Mouse (Mus musculus): ENCODE results near the gene 4931409K22Rik. TPM values are rescaled to one million over a fixed set of nuclear protein-coding genes. Genes with fewer than 3 reads are reported as not detected.

Gene 4931409K22Rik
- polyA plus RNA-seq, 1 experiment, result 0.14 TPM

DNA sequence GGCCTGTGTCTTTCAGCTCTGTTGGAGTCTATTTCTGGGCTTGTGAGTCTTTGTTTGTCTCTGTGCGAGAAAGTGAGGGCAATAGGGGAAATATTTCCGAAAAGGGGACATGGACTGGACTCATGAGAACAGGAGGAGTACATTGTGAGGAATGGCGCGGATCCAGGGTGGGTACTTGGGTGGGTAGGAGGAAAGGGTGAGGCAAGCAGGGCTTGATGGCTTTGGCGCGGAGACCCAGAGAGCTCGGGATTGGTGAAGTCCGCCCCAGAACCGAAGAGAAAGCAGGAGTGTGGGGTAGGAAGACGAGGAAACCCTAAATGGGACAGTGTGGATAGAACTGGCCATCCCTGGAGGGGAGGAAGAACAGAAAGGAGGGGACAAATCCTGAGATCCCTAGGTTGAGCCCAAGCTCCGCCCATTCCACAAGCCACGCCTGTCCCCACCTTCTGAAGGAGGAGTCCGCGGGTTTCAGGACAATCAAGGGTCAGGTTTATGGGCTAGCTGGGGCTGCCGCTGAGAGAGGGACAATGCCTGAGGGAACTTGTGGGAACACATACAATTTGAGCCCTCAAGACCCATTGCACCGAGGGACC lies 46.2 kb upstream of the 4931409K22Rik start:
- Histone ChIP-seq H3K27ac (ENCODE audit: insufficient read depth, low read depth, low read length) (peak overlapping the region; percentile 93), H3K27me3 (replicated peaks; ENCODE audit: control insufficient read depth, insufficient read depth, low read length) (no peaks in the 10 kb centered on the region), H3K36me3 (ENCODE audit: control insufficient read depth, insufficient read depth, low read length) (no peaks in the 10 kb centered on the region), H3K4me1 (ENCODE audit: control insufficient read depth, insufficient read depth, low read length) (peaks cover 13% of the 10 kb centered on the region), H3K4me3 (ENCODE audit: insufficient read depth, low read depth, low read length) (peak overlapping the region; percentile 62)
- 2% methylated on average over 16 of the region's 16 CpGs for WGBS
- DNase-seq, result peak; percentile 96
- TF ChIP-seq CTCF (conservative IDR thresholded peaks at IDR 0.05; ENCODE audit: insufficient read depth, insufficient read length, low read depth, low read length), result no peak
- peak; percentile 39 for TF ChIP-seq POLR2A (IDR thresholded peaks at IDR 0.05; ENCODE audit: low read depth, low read length)

DNA sequence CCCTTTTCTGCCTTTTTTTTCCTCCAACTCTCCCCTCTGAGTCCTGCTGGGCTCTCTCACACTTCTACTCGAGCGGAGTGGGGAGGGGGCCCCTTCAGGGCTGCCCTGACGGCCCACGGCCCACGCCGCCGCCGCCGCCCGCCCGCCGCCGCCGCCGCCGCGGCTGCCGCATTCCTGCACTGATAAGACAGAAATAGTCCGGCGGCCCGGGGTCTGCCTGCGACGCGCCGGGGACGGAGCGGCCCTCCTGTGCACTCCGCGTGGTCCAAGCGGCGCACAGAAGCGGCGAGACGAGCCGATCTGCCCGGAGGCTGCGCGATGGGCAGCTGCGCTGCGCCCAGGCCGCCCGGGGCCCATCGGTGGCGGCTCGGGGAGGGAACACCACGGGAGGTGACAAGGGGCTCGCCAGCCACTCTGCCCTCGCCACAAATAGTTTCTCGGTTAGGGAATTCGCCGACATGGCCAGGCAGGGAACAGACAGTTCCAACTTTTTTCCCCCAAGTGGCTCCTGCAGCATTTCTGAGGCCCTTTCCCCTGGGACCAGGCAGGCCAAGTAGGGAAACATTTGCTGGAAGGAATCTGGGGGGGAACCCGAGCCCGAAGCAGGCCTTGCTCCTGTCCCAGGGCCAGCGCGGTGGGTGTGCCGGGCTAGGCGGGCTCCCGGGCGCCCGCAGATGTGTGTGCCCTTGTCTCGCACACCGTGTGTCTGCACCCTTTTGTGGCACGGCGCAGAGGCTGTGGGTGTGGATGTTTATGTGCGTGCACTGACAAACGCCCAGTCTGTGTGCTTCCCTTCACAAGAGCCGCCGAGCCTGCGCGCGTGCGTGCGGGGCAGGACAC lies 45.5 kb upstream of the 4931409K22Rik start:
- Histone ChIP-seq H3K36me3 (ENCODE audit: control insufficient read depth, insufficient read depth, low read length) (no peaks in the 10 kb centered on the region), H3K4me1 (ENCODE audit: control insufficient read depth, insufficient read depth, low read length) (peaks cover 15% of the 10 kb centered on the region), H3K27me3 (replicated peaks; ENCODE audit: control insufficient read depth, insufficient read depth, low read length) (no peaks in the 10 kb centered on the region), H3K4me3 (ENCODE audit: insufficient read depth, low read depth, low read length) (peak overlapping the region; percentile 62), H3K27ac (ENCODE audit: insufficient read depth, low read depth, low read length) (peak overlapping the region; percentile 93)
- under 1% methylated on average over 73 of the region's 73 CpGs for WGBS
- no peak for TF ChIP-seq CTCF (conservative IDR thresholded peaks at IDR 0.05; ENCODE audit: insufficient read depth, insufficient read length, low read depth, low read length)
- peak; percentile 11 for TF ChIP-seq POLR2A (IDR thresholded peaks at IDR 0.05; ENCODE audit: low read depth, low read length)
- peak; percentile 81 for DNase-seq

DNA sequence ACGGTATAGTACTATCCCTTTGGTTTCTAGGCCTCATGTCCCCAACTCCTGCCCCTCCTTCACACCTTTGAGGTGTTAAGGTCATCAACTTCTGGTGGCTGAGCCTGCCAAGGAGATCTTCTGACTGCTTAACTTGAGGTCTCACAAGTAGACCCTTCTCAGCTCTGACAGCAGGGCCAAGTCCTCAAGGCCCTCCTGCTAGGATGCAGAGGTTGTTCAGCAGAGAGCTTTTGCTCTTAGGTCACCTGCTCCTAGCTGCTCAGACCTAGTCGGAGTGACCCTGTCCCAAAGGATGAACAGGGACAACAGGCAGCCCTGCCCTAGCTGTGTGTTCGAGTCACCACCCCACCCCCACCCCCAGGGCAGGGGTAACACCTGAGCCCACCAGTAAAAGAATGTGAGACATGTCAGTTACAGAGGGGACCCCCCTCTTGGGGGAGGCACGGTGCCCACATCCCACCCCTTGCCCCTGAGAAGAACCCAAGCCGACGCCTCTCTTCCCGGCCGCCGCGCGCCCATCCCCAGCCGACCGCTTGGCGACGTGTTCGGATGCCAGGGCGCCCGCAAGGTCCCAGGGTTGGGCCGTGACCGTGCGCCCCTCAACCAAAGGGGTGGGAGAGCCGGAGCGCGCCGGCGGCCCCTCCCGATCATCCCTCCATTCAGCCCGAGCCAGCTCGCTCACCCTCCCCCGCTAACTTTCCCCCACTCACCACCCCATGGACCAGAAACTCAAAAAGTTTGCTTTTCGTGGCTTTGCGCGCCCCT lies 44.6 kb upstream of the 4931409K22Rik start:
- peak overlapping the region; percentile 93 for H3K27ac ChIP-seq (ENCODE audit: insufficient read depth, low read depth, low read length)
- H3K4me1 ChIP-seq (ENCODE audit: control insufficient read depth, insufficient read depth, low read length), result peaks cover 17% of the 10 kb centered on the region
- DNase-seq, result no peak
- peak overlapping the region; percentile 62 for H3K4me3 ChIP-seq (ENCODE audit: insufficient read depth, low read depth, low read length)
- WGBS, result 3% methylated on average over 33 of the region's 33 CpGs
- no peaks in the 10 kb centered on the region for H3K27me3 ChIP-seq (replicated peaks; ENCODE audit: control insufficient read depth, insufficient read depth, low read length)
- H3K36me3 ChIP-seq (ENCODE audit: control insufficient read depth, insufficient read depth, low read length), result no peaks in the 10 kb centered on the region
- no peak for TF ChIP-seq CTCF (conservative IDR thresholded peaks at IDR 0.05; ENCODE audit: insufficient read depth, insufficient read length, low read depth, low read length)
- no peak for TF ChIP-seq POLR2A (IDR thresholded peaks at IDR 0.05; ENCODE audit: low read depth, low read length)

DNA sequence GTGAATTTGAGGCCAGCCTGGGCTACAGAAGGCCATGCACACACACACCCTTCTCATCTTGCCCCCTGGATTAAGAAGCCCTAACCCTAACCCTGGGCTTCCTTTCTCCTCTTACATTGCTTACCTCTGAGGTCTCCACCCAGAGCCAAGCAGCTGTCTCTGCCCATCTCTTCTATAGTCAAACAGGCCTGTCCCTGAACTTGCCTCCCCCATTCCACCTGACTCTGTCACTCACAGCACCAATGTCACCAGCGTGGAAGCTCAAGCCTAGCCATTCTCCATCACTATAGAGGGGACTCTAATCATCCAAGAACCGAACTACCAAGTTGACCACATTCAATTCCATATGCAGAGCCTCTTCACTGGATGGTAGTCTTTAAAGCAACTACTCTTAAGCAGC lies 43.6 kb upstream of the 4931409K22Rik start:
- no peak overlapping the region for H3K4me3 ChIP-seq (ENCODE audit: insufficient read depth, low read depth, low read length)
- H3K4me1 ChIP-seq (ENCODE audit: control insufficient read depth, insufficient read depth, low read length), result peaks cover 17% of the 10 kb centered on the region
- no peak for TF ChIP-seq POLR2A (IDR thresholded peaks at IDR 0.05; ENCODE audit: low read depth, low read length)
- no peak for TF ChIP-seq CTCF (conservative IDR thresholded peaks at IDR 0.05; ENCODE audit: insufficient read depth, insufficient read length, low read depth, low read length)
- H3K27me3 ChIP-seq (replicated peaks; ENCODE audit: control insufficient read depth, insufficient read depth, low read length), result no peaks in the 10 kb centered on the region
- WGBS, result 93% methylated on average over 2 of the region's 2 CpGs
- no peak for DNase-seq
- no peak overlapping the region for H3K27ac ChIP-seq (ENCODE audit: insufficient read depth, low read depth, low read length)
- no peaks in the 10 kb centered on the region for H3K36me3 ChIP-seq (ENCODE audit: control insufficient read depth, insufficient read depth, low read length)

DNA sequence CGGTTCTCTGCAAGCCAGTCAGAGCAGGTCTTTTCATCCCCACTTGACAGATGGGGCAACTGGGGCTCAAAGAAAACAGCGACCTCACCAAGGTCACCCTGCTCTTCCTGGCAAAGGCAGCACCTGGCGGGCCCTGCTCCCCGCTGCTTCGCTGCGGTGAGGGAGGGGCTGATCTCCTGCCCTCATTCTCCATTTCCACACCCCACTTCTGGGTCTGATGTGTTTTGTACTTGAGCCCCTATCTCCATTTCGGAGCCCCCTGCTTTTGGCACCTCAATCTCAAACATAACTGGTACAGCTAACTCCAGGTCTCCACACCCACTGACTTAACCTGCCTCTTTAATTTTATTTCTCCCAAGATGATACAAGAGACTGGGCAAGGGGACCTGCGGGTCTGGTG lies 42.5 kb upstream of the 4931409K22Rik start:
- DNase-seq, result no peak
- TF ChIP-seq CTCF (conservative IDR thresholded peaks at IDR 0.05; ENCODE audit: insufficient read depth, insufficient read length, low read depth, low read length) (no peak), POLR2A (IDR thresholded peaks at IDR 0.05; ENCODE audit: low read depth, low read length) (no peak)
- Histone ChIP-seq H3K27ac (ENCODE audit: insufficient read depth, low read depth, low read length) (no peak overlapping the region), H3K4me1 (ENCODE audit: control insufficient read depth, insufficient read depth, low read length) (peaks cover 17% of the 10 kb centered on the region), H3K27me3 (replicated peaks; ENCODE audit: control insufficient read depth, insufficient read depth, low read length) (no peaks in the 10 kb centered on the region), H3K36me3 (ENCODE audit: control insufficient read depth, insufficient read depth, low read length) (no peaks in the 10 kb centered on the region), H3K4me3 (ENCODE audit: insufficient read depth, low read depth, low read length) (no peak overlapping the region)
- 45% methylated on average over 8 of the region's 8 CpGs for WGBS

DNA sequence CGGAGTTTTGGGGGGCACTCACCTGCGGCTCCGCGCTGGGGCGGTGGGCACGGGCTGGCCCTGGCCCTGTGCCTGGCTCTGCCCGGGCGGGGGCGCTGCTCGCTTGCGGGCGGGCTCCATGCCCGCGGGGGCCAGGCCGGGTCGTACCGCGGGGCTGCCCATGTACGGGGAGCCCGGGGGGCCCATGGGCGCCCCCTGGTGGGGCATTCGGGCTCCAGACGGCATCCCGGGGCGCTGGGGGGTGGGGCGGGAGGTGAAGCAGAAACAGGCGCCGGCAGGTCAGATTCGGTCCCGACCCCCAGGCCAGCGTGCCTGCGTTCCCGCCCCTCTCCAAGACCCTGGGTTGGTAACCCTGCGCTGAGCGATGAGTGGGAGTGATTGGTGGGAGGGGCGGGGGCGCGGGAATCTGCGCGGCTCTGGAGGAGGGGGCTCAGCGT lies 42.0 kb upstream of the 4931409K22Rik start:
- Histone ChIP-seq H3K36me3 (ENCODE audit: control insufficient read depth, insufficient read depth, low read length) (no peaks in the 10 kb centered on the region), H3K27me3 (replicated peaks; ENCODE audit: control insufficient read depth, insufficient read depth, low read length) (no peaks in the 10 kb centered on the region), H3K27ac (ENCODE audit: insufficient read depth, low read depth, low read length) (no peak overlapping the region), H3K4me1 (ENCODE audit: control insufficient read depth, insufficient read depth, low read length) (peaks cover 12% of the 10 kb centered on the region), H3K4me3 (ENCODE audit: insufficient read depth, low read depth, low read length) (peak overlapping the region; percentile 30; the same call in 1 of the 2 replicates)
- DNase-seq, result peak; percentile 54
- TF ChIP-seq CTCF (conservative IDR thresholded peaks at IDR 0.05; ENCODE audit: insufficient read depth, insufficient read length, low read depth, low read length), result 0 out of 2 replicates have a peak, but pooled peaks have one; percentile 18
- no peak for TF ChIP-seq POLR2A (IDR thresholded peaks at IDR 0.05; ENCODE audit: low read depth, low read length)
- 2% methylated on average over 41 of the region's 41 CpGs for WGBS
